In genomic region chr16:58100351-58100750, GRCm38 (mm10) we compare ENCODE assay signal across 29 mouse cellular contexts.
DNase-seq lines count a peak whose midpoint lies in the region; ATAC-seq and TF ChIP-seq lines count a peak whose summit lies in the region.
"Had no signal": no experiment of that assay in that cellular context is flagged by ENCODE, and none has a peak within 500 bp of the region (broad histone marks: within the 10 kb centered on the region; RNA-seq: fewer than 3 reads in every experiment).

No protein-coding gene starts in this region.

- TF ChIP-seq CTCF in brain, embryonic 14.5 days (IDR thresholded peaks at IDR 0.05; ENCODE audit: borderline replicate concordance, extremely low read depth, insufficient read depth, insufficient read length): no peak
- TF ChIP-seq CTCF in lung, postnatal 0 days (IDR thresholded peaks at IDR 0.05): no peak

- H3K9me3 ChIP-seq in embryonic facial prominence, embryonic 11.5 days (replicated peaks; ENCODE audit: control insufficient read depth, low read length): no peaks in the 10 kb centered on the region
- H3K9me3 ChIP-seq in embryonic facial prominence, embryonic 10.5 days: no peaks in the 10 kb centered on the region
- no peaks in the 10 kb centered on the region for H3K9me3 ChIP-seq in midbrain, embryonic 12.5 days
- H3K9me3 ChIP-seq in midbrain, embryonic 15.5 days: no peaks in the 10 kb centered on the region
- H3K9me3 ChIP-seq in lung, postnatal 0 days (ENCODE audit: low read length): no peaks in the 10 kb centered on the region
- H3K9me3 ChIP-seq: embryonic facial prominence, embryonic 13.5 days; forebrain, embryonic 10.5 days; forebrain, embryonic 13.5 days; G1E; heart, embryonic 10.5 days; heart, embryonic 13.5 days had no signal

- H3K4me1 ChIP-seq in embryonic facial prominence, embryonic 11.5 days (ENCODE audit: control insufficient read depth, insufficient read depth, low read length): no peaks in the 10 kb centered on the region
- no peaks in the 10 kb centered on the region for H3K4me1 ChIP-seq in embryonic facial prominence, embryonic 10.5 days
- H3K4me1 ChIP-seq in midbrain, embryonic 12.5 days: no peaks in the 10 kb centered on the region
- H3K4me1 ChIP-seq in midbrain, embryonic 15.5 days: no peaks in the 10 kb centered on the region
- no peaks in the 10 kb centered on the region for H3K4me1 ChIP-seq in lung, postnatal 0 days (ENCODE audit: insufficient read depth, low read depth, low read length)
- H3K4me1 ChIP-seq: embryonic facial prominence, embryonic 13.5 days; forebrain, embryonic 10.5 days; forebrain, embryonic 13.5 days; heart, embryonic 10.5 days; heart, embryonic 13.5 days had no signal

- 64% methylated on average over 4 of the region's 4 CpGs for WGBS in embryonic facial prominence, embryonic 11.5 days
- WGBS in embryonic facial prominence, embryonic 10.5 days: 65% methylated on average over 4 of the region's 4 CpGs
- WGBS in midbrain, embryonic 12.5 days: 30% methylated on average over 4 of the region's 4 CpGs
- WGBS in midbrain, embryonic 15.5 days: 31% methylated on average over 4 of the region's 4 CpGs
- WGBS in lung, postnatal 0 days: 65% methylated on average over 4 of the region's 4 CpGs

- no peak overlapping the region for H3K9ac ChIP-seq in embryonic facial prominence, embryonic 11.5 days (replicated peaks; ENCODE audit: low read length)
- H3K9ac ChIP-seq in midbrain, embryonic 12.5 days (replicated peaks): no peak overlapping the region
- no peak overlapping the region for H3K9ac ChIP-seq in midbrain, embryonic 15.5 days
- H3K9ac ChIP-seq in lung, postnatal 0 days (replicated peaks; ENCODE audit: low read depth): no peak overlapping the region
- H3K9ac ChIP-seq: embryonic facial prominence, embryonic 13.5 days; forebrain, embryonic 13.5 days; heart, embryonic 13.5 days; hindbrain, embryonic 14.5 days had no signal

- no peaks in the 10 kb centered on the region for H3K27me3 ChIP-seq in embryonic facial prominence, embryonic 11.5 days (ENCODE audit: control insufficient read depth, insufficient read depth, low read length)
- H3K27me3 ChIP-seq in embryonic facial prominence, embryonic 10.5 days (replicated peaks; ENCODE audit: low read depth, poor library complexity, severe bottlenecking): no peaks in the 10 kb centered on the region
- H3K27me3 ChIP-seq in midbrain, embryonic 12.5 days: no peaks in the 10 kb centered on the region
- H3K27me3 ChIP-seq in midbrain, embryonic 15.5 days (replicated peaks): no peaks in the 10 kb centered on the region
- H3K27me3 ChIP-seq in lung, postnatal 0 days (replicated peaks; ENCODE audit: insufficient read depth, low read length): no peaks in the 10 kb centered on the region
- H3K27me3 ChIP-seq: embryonic facial prominence, embryonic 13.5 days; forebrain, embryonic 13.5 days; heart, embryonic 13.5 days; Patski had no signal

- H3K4me2 ChIP-seq in embryonic facial prominence, embryonic 11.5 days (ENCODE audit: low read depth, low read length): no peak overlapping the region
- H3K4me2 ChIP-seq in midbrain, embryonic 12.5 days (replicated peaks): no peak overlapping the region
- no peak overlapping the region for H3K4me2 ChIP-seq in midbrain, embryonic 15.5 days
- no peak overlapping the region for H3K4me2 ChIP-seq in lung, postnatal 0 days (replicated peaks; ENCODE audit: low read depth, low read length)
- H3K4me2 ChIP-seq: embryonic facial prominence, embryonic 13.5 days; forebrain, embryonic 13.5 days; heart, embryonic 13.5 days; hindbrain, embryonic 14.5 days had no signal

- DNase-seq in embryonic facial prominence, embryonic 11.5 days (ENCODE audit: low spot score): peak; percentile 8
- no peak for DNase-seq in embryonic facial prominence, embryonic 10.5 days (ENCODE audit: low spot score)
- DNase-seq in brain, embryonic 14.5 days (ENCODE audit: low read depth): peak; percentile 9
- no peak for DNase-seq in lung, postnatal 0 days (ENCODE audit: low spot score)
- DNase-seq in layer of hippocampus, adult 8-10 months (ENCODE audit: low spot score in 2 of 2): no peak
- DNase-seq: adrenal gland, postnatal 10 days; adrenal gland, postnatal 36 days; B cell, adult 2 months; cerebellum, adult 11 months; cerebellum, adult 2 months; cerebellum, adult 9-11 months; cerebellum, postnatal 25 days; gastrocnemius, postnatal 10 days; gastrocnemius, postnatal 36 days; heart, adult 2 months; heart, postnatal 14 days; heart, postnatal 4 days had no signal

- TF ChIP-seq POLR2A in brain, embryonic 14.5 days (IDR thresholded peaks at IDR 0.05; ENCODE audit: borderline replicate concordance, extremely low read depth, insufficient read depth, insufficient read length, poor library complexity, severe bottlenecking): no peak

- ATAC-seq in embryonic facial prominence, embryonic 11.5 days (replicated peaks; ENCODE audit: insufficient number of reproducible peaks, low FRiP score, low TSS enrichment, low read depth): no peak
- peak; percentile 60; the same call in 1 of the 2 replicates for ATAC-seq in midbrain, embryonic 12.5 days (ENCODE audit: low FRiP score, low read depth)
- 0 out of 2 replicates have a peak, but pooled peaks have one; percentile 33 for ATAC-seq in midbrain, embryonic 15.5 days (replicated peaks)
- no peak for ATAC-seq in lung, postnatal 0 days
- ATAC-seq: forebrain, embryonic 13.5 days; forebrain, embryonic 16.5 days; hindbrain, postnatal 0 days; Patski had no signal

- H3K36me3 ChIP-seq in embryonic facial prominence, embryonic 11.5 days (replicated peaks; ENCODE audit: control insufficient read depth, insufficient read depth, low read depth, low read length): no peaks in the 10 kb centered on the region
- H3K36me3 ChIP-seq in embryonic facial prominence, embryonic 10.5 days (replicated peaks): no peaks in the 10 kb centered on the region
- no peaks in the 10 kb centered on the region for H3K36me3 ChIP-seq in midbrain, embryonic 12.5 days
- no peaks in the 10 kb centered on the region for H3K36me3 ChIP-seq in midbrain, embryonic 15.5 days (replicated peaks)
- H3K36me3 ChIP-seq in lung, postnatal 0 days (ENCODE audit: insufficient read depth, low read length): no peaks in the 10 kb centered on the region
- H3K36me3 ChIP-seq: embryonic facial prominence, embryonic 13.5 days; forebrain, embryonic 10.5 days; G1E; heart, embryonic 10.5 days; heart, embryonic 13.5 days had no signal

- no peak overlapping the region for H3K4me3 ChIP-seq in embryonic facial prominence, embryonic 11.5 days (ENCODE audit: low read depth, low read length)
- no peak overlapping the region for H3K4me3 ChIP-seq in embryonic facial prominence, embryonic 10.5 days
- H3K4me3 ChIP-seq in midbrain, embryonic 12.5 days: no peak overlapping the region
- H3K4me3 ChIP-seq in midbrain, embryonic 15.5 days: no peak overlapping the region
- H3K4me3 ChIP-seq in lung, postnatal 0 days (ENCODE audit: low read depth, low read length): no peak overlapping the region
- H3K4me3 ChIP-seq: embryonic facial prominence, embryonic 13.5 days; forebrain, embryonic 10.5 days; forebrain, embryonic 13.5 days; heart, adult 2 months; heart, embryonic 10.5 days; heart, embryonic 13.5 days had no signal

- no peak overlapping the region for H3K27ac ChIP-seq in embryonic facial prominence, embryonic 11.5 days (replicated peaks; ENCODE audit: low read depth, low read length)
- H3K27ac ChIP-seq in embryonic facial prominence, embryonic 10.5 days (replicated peaks): no peak overlapping the region
- H3K27ac ChIP-seq in midbrain, embryonic 12.5 days (replicated peaks): no peak overlapping the region
- no peak overlapping the region for H3K27ac ChIP-seq in midbrain, embryonic 15.5 days
- H3K27ac ChIP-seq in lung, postnatal 0 days (ENCODE audit: low read length): no peak overlapping the region
- H3K27ac ChIP-seq: embryonic facial prominence, embryonic 13.5 days; forebrain, embryonic 10.5 days; forebrain, embryonic 13.5 days; heart, adult 2 months; heart, embryonic 10.5 days; heart, embryonic 13.5 days; hindbrain, embryonic 14.5 days; hindbrain, postnatal 0 days had no signal

- no peak for TF ChIP-seq EP300 in lung, postnatal 0 days (IDR thresholded peaks at IDR 0.05)

Comparison
In these comparisons a context has a peak if more than half of its experiments do, and no peak if none do; other contexts are left out.
1. DNase-seq: peak in embryonic facial prominence, embryonic 11.5 days (single experiment) and brain, embryonic 14.5 days (single experiment); none in embryonic facial prominence, embryonic 10.5 days (single experiment), lung, postnatal 0 days (single experiment) and layer of hippocampus, adult 8-10 months (0 of 2).
2. ATAC-seq: peak in midbrain, embryonic 12.5 days (single experiment) and midbrain, embryonic 15.5 days (single experiment); none in embryonic facial prominence, embryonic 11.5 days (single experiment) and lung, postnatal 0 days (single experiment).